Comparison of ENCODE assay signal across 11 mouse cellular contexts in genomic region chr8:8969112-8969950, GRCm38 (mm10).
A peak's percentile ranks its signal among the peaks of the same experiment; 100 is the strongest.
DNase-seq lines count a peak whose midpoint lies in the region; ATAC-seq lines count a peak whose summit lies in the region.
"Had no signal": no experiment of that assay in that cellular context is flagged by ENCODE, and none has a peak within 500 bp of the region (broad histone marks: within the 10 kb centered on the region; RNA-seq: fewer than 3 reads in every experiment).

No protein-coding gene starts in this region.

- H3K4me3 ChIP-seq in forebrain, embryonic 10.5 days, result no peak overlapping the region
- no peak overlapping the region for H3K4me3 ChIP-seq in forebrain, embryonic 15.5 days
- H3K4me3 ChIP-seq in lung, embryonic 16.5 days (ENCODE audit: low read length), result no peak overlapping the region
- H3K4me3 ChIP-seq: lung, embryonic 15.5 days; neural tube, embryonic 12.5 days had no signal

- 92% methylated on average over 21 of the region's 21 CpGs for WGBS in forebrain, embryonic 10.5 days
- 75% methylated on average over 21 of the region's 21 CpGs for WGBS in forebrain, embryonic 15.5 days
- WGBS in lung, embryonic 16.5 days, result 80% methylated on average over 21 of the region's 21 CpGs

- H3K27me3 ChIP-seq in forebrain, embryonic 10.5 days (ENCODE audit: poor library complexity, severe bottlenecking), result 0 out of 2 replicates have a peak, but pooled peaks cover 4% of the 10 kb centered on the region
- H3K27me3 ChIP-seq in forebrain, embryonic 15.5 days, result no peaks in the 10 kb centered on the region
- H3K27me3 ChIP-seq in lung, embryonic 16.5 days (ENCODE audit: control insufficient read depth, insufficient read depth, low read depth, low read length), result no peaks in the 10 kb centered on the region
- H3K27me3 ChIP-seq: lung, embryonic 15.5 days; neural tube, embryonic 12.5 days had no signal

- H3K4me2 ChIP-seq in forebrain, embryonic 15.5 days (replicated peaks), result no peak overlapping the region
- no peak overlapping the region for H3K4me2 ChIP-seq in lung, embryonic 16.5 days (ENCODE audit: low read depth, low read length)
- H3K4me2 ChIP-seq: lung, embryonic 15.5 days; neural tube, embryonic 12.5 days had no signal

- H3K27ac ChIP-seq in forebrain, embryonic 10.5 days, result peak overlapping the region; percentile 15; the same call in 1 of the 2 replicates
- H3K27ac ChIP-seq in forebrain, embryonic 15.5 days (replicated peaks), result no peak overlapping the region
- H3K27ac ChIP-seq in lung, embryonic 16.5 days (ENCODE audit: low read length), result no peak overlapping the region
- H3K27ac ChIP-seq: lung, embryonic 15.5 days; neural tube, embryonic 12.5 days had no signal

- no peaks in the 10 kb centered on the region for H3K9me3 ChIP-seq in forebrain, embryonic 10.5 days
- H3K9me3 ChIP-seq in forebrain, embryonic 15.5 days, result no peaks in the 10 kb centered on the region
- no peaks in the 10 kb centered on the region for H3K9me3 ChIP-seq in lung, embryonic 16.5 days (ENCODE audit: control insufficient read depth, low read length)
- H3K9me3 ChIP-seq: lung, embryonic 15.5 days; neural tube, embryonic 12.5 days had no signal

- H3K36me3 ChIP-seq in forebrain, embryonic 10.5 days (replicated peaks), result no peaks in the 10 kb centered on the region
- no peaks in the 10 kb centered on the region for H3K36me3 ChIP-seq in forebrain, embryonic 15.5 days
- no peaks in the 10 kb centered on the region for H3K36me3 ChIP-seq in lung, embryonic 16.5 days (ENCODE audit: control insufficient read depth, insufficient read depth, low read length)
- H3K36me3 ChIP-seq: lung, embryonic 15.5 days; neural tube, embryonic 12.5 days had no signal

- DNase-seq in forebrain, embryonic 10.5 days (ENCODE audit: extremely low spot score, low spot score), result no peak
- peak; percentile 19 to 24 for DNase-seq in thymus, adult 18-20 months
- no peak for DNase-seq in thymus, postnatal 0 days (ENCODE audit: low spot score)
- DNase-seq in frontal cortex, postnatal 25 days (ENCODE audit: low spot score in 2 of 2), result no peak
- no peak for DNase-seq in right cerebral cortex, postnatal 14 days
- DNase-seq in adrenal gland, postnatal 10 days, result no peak
- DNase-seq: gastrocnemius, postnatal 36 days had no signal

- peaks cover 27% of the 10 kb centered on the region for H3K4me1 ChIP-seq in forebrain, embryonic 10.5 days
- H3K4me1 ChIP-seq in forebrain, embryonic 15.5 days, result no peaks in the 10 kb centered on the region
- peaks cover 7% of the 10 kb centered on the region for H3K4me1 ChIP-seq in lung, embryonic 16.5 days (replicated peaks; ENCODE audit: control insufficient read depth, insufficient read depth, low read length)
- H3K4me1 ChIP-seq: neural tube, embryonic 12.5 days had no signal

- H3K9ac ChIP-seq in forebrain, embryonic 15.5 days (replicated peaks), result no peak overlapping the region
- H3K9ac ChIP-seq in lung, embryonic 16.5 days (ENCODE audit: low read length), result no peak overlapping the region
- H3K9ac ChIP-seq: lung, embryonic 15.5 days; neural tube, embryonic 12.5 days had no signal

- no peak for ATAC-seq in forebrain, embryonic 15.5 days (replicated peaks)
- peak; percentile 39; the same call in 1 of the 2 replicates for ATAC-seq in lung, embryonic 16.5 days (ENCODE audit: low read depth)

Comparison
In these comparisons a context has a peak if more than half of its experiments do, and no peak if none do; other contexts are left out.
1. DNase-seq: peak in thymus, adult 18-20 months (2 of 2); none in forebrain, embryonic 10.5 days (single experiment), thymus, postnatal 0 days (single experiment), frontal cortex, postnatal 25 days (0 of 2), right cerebral cortex, postnatal 14 days (single experiment) and adrenal gland, postnatal 10 days (single experiment).